Mouse (Mus musculus) gastrocnemius, postnatal 36 days (tissue): ENCODE results near the gene Nt5c2. TPM values are rescaled to one million over a fixed set of nuclear protein-coding genes. Genes with fewer than 3 reads are reported as not detected.

ENCODE experiments used
- DNase-seq, 2 experiments: peaks; one replicate each; pipeline ENCODE4 v3.0.0; 2022
- intact Hi-C: fragments of 180-260 bp; cut with DNase I; formaldehyde crosslinking; loops from one replicate; pipeline ENCODE4 v1.15.1; 2025
- total RNA-seq, 2 experiments: library from RNA; stranded (reverse); gene quantifications; 2 replicates each; pipeline ENCODE4 v1.2.3; 2021

The Nt5c2 gene
- total RNA-seq, 2 experiments from 2014 or later: 6.3 to 10.2 TPM

DNA sequence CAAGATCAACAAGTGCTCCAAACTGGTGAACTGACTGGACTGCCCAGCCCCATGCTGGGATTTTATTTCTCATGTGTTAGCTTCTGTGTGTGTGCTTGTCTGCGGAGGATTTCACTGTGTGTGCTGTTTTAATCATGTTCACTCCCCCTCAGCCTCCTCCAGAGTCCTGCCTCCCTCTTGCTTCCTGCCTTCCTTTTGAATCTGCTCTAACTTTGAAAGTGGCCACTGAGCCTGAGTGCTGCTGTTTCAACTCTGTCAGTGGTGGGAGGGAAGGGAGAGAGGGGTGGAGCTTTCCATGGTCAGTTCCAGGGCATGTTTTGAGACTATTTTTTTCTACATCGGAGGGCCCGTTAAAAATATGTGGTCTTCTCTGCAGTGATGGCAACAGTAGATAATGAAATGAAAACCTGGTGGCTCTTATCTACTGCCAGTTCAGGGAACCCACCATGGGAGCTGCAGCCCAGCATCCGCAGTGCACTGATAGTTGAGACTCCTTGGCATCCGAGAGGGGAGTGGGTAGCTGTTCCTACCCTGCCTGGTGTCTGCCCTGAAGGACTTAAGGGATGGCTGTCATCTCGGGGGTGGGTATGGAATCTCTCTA, 150.1 kb downstream of the Nt5c2 start:
- DNase-seq: no peak
- intact Hi-C loops: loop anchor here (5.0 to 10.0 kb wide), 2 partner anchors 193 to 270 kb away; partner anchors contain the start of genes Cyp17a1 and Wbp1l

DNA sequence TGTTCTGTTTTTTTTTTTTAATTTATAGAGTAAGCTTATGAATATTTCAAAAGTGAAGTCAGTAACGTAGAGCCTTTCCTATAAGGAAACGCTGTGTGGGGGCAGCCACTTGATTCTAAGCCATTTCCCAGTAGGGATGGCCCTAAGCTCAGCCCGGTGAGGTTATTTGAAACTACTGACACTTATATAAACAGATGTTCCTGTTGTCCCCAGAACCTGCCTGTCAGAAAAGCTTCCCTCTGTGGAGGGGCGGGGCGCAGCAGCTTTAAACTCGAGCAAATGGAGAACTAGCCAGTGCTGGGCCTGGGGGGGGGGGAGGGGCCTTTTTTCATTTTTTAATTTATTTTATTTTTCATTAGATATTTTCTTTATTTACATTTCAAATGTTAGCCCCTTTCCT, 150.9 kb downstream of the Nt5c2 start:
- no peak for DNase-seq
- intact Hi-C loops: loop anchor here (10.0 kb wide), 1 partner anchor 269 kb away; the partner anchor contains the start of gene Wbp1l

DNA sequence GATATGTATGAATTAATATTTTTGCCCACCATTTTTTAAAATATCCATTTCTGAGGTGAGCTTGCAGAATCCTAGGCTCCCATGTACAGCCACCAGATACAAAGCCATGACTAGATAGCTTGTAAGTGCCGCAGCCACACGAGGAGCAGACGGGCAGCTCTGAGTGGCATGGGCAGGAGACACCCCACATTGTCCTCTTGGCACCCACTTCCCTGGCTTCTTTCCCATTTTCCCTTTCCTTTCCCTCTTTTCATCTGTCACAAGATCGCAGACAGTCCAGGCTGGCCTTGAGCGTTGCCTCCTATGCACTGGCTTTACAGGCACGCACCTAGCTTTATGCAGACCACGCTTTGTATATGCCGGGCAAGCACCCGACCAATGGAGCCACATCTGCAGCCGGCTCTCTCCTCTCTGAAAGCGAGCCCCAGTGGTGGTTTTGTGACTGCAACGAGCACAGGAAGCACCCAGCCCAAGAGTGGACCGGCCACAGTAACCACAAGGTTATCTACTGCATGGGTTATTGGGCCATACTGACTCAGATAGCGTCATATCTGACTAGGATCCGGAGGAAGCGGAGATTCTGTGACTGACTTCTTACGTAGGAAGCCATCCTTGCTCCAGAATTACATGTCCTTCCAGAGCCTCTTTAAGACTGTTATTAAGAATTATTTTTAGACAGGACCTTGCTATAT, 151.6 kb downstream of the Nt5c2 start:
- intact Hi-C loops: loop anchor here (10.0 kb wide), 1 partner anchor 269 kb away; the partner anchor contains the start of gene Wbp1l
- no peak for DNase-seq

DNA sequence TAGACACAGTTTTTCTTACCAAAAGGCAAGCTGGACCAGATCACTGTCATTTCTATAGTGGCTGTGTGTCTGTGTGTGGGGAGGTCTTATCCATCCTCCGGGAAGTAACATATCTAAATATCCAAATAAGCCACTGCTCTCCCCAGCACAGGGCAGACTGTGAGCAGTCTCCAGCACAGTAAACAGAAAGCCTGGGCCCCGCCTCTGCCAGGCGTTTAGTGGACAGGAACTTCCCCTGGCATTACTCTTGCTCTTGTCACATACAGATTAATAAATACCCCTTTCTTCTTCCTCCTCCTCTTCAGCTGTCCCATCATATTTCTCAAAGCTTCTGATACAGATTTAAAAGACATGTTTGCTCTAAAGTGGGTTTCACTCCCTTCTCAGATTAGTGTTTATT, 152.4 kb downstream of the Nt5c2 start:
- no peak for DNase-seq
- intact Hi-C loops: loop anchor here (10.0 kb wide), 1 partner anchor 268 kb away; the partner anchor contains the start of gene Wbp1l

DNA sequence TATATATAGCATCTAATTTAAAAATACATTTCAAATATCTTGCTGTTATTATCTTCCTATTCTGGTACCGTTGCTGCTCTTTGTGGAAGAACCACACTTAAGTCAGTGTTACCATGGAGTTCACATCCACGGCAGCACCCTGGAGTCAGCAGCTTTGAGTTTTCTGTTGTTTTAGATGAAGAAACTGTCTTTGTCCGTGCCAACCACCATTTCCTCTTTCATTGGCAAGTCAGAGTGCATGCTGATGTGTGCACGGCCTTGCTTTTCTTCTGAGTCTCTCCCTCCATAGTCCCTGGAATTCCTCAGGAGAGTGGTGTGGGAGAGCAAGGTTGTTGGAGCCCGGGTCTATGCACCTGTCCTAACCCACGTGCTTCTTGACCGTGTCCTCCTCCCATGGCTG, 156.8 kb downstream of the Nt5c2 start:
- DNase-seq: no peak
- intact Hi-C loops: no loop called here

DNA sequence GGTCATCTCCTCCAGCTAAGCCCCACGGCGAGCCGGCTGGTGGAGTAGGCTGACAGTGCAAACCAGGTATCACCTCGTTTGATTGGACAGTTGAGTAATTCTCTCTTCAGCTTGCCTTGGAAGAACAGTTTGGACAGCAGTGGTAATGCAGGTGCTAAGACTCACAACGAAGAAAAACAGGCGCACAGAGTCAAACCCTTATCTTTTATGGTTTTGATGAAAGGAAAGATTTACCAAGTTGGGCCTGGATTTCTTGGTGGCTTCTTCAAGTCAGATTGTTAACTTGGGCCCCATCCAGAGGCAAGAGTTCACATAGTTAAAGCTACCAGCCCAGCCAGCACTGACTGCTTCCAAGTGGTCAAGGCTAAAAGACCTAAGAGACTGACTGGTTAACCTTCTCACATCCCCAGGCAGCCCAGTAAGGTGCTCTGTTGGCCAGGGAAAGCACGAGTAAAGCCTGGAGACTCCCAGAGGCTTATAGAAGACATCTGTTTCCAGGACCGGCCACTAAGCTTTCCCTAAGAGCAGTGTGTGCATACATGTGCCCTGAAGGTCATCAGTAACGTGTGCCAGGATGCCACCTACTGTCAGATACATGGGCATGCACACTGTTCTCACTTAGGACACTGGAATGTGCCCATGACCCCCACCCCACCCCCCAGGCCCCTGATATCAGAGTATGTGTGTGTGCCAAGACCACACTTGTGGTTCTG, 157.5 kb downstream of the Nt5c2 start:
- DNase-seq: no peak
- intact Hi-C loops: no loop called here

DNA sequence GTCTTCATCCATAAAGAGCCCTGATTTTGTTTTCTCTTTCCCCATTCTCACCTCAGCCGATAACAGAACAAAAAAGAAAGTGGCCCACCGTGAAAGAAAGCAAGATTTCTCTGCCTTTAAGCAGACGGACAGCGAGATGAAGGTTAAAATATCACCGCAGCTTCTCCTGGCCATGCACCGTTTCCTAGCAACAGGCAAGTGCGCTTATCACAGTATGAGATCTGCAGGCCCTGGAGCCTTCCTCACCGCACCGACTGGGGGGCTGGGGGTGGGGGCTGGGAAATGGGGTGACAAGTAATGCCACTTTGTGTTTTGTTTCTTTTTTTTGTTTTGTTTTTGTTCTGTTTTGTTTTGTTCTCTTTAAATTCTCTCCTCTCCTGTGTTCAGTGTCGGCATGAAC, 158.2 kb downstream of the Nt5c2 start:
- intact Hi-C loops: no loop called here
- no peak for DNase-seq

DNA sequence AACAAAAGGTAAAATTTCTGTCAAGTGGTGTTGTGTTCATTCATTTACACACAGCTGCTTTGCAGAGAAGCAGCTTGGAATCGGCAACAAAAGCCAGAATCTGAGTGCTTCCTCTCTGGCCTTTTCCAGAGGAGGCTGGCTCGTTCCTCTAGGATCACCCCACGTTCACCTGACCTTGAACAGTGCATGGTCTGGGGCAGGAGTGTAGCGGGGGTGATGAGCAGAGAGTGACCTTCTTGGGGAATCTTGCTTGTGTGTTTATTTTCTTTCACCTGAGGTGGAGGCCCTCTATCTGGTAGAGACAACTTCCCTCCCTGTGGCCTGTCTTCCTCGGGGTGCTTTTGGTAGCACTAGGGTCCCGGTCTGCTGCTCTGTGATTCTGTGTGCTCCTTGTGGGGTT, 158.7 kb downstream of the Nt5c2 start:
- intact Hi-C loops: no loop called here
- DNase-seq: no peak

DNA sequence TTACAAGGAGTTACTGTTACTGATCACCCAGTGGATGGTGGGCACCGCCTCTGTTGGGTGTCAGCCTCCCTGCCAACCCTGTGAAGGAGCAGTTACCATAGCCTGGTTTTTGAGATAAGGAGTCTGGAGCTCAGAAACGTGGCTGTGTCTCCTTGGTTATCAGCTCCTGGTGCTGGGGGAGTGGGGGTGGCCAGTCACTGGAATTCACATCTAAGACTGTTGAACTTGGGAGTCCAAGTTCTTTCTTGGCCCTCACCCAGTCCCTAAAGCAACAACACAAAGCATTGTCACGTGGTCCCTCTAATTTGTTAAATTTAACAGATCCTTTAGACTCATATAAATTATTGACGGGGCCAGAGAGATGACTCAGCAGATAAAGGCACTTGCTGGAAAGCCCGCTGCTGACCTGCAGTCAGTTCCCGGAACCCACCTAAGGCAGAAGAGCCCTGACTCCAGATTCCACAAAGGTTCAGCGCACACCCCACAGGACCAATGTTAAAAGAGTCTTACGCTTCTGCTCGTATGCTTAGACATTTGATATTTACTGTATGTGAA, 165.4 kb downstream of the Nt5c2 start:
- DNase-seq: no peak
- intact Hi-C loops: no loop called here

DNA sequence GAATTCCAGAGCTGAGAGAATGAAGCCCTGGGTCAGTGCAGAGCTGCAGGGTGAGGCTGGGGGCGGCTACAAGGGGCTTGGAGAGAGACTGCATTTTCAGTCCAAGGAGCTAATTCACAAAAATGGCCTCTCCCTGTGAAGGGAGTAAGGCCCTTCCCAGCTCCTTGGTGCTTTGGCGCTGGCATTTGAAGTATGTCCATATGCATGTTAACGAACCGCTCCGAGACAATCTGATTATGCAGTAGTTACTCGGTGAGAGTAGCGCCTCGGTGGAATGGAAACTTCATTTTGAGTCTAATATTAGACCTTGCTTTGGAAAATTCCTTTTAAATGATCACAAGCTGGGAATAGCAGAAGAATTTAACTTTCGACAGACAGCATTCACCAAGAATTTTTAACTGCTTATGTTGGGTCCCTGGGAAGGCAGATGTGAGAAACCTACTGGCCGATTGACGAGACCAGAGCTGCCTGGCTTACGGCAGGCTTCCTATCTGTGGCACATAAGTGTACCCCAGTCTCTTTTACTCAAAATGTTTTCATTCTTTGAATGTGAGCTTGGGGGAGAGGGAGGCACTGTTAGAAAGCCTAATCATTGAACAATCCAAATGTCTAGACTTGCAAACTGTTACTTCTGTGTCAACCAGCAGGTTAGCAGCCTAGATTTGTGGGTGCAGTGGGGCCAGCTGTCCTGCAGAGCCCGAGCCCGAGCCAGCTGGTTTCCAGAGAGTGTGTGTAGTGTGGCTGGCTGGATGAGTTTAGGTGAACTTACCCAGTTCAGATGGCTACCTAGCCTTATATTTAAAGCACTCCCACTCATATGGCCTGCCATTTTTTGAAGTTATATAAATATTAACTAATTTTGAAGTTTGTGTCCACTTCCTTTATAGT, 166.3 kb downstream of the Nt5c2 start:
- intact Hi-C loops: no loop called here
- no peak for DNase-seq

DNA sequence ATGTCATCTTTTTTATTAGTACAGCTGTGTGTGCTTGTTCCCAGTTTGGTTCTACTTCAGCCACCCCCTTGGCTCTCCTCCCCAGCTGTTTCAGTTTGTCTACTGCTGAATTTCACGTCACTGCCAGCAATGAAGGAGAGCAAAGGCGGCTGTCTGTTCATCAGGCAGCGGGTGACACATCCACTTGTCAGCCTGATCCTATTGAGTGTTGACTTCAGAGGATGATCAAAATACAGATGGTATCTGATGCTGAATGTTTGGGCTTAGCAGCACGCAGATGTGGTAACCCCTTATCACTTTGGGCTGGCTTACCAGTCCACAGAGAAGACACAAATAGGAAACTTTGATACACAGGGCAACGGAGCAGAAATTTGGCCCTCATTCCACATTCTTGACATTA, 168.5 kb downstream of the Nt5c2 start:
- DNase-seq: no peak
- intact Hi-C loops: no loop called here

DNA sequence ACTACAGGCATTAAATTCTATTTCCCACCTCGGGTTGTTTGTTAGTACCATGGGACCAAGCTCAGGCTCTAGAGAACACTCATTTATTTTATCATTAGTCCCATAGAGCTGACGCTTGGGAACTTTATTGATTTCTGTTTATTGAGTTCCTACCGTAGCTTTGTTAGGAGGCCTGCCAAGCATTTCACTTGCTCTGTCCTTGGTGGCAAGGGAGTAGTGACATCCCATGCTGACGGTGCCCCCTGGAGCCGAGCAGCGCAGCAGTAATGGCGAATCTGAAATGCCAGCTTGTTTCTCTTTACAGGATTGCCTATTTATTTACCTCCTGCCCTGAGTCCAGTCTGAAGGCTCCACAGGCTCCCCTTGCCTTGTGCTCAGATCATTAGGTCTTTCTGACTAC, 168.9 kb downstream of the Nt5c2 start:
- DNase-seq: no peak
- intact Hi-C loops: no loop called here

DNA sequence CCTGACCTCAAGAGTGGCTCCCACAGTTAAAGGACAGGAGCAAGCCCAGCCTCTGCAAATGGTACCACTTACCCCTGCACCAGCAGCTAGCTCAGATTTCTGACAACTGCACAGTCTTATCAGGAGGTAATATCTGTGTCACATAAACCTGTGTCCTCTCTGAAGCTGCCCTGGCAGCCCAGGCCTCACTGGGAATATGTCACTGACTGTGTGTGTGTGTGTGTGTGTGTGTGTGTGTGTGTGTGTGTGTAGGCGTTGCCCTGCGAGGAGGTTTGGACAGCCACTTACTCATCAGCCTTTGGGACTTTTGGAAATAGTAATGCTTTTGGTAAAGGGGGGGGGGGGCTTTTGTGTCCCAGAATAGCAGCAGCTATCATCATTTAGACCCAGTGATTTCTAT, 171.9 kb downstream of the Nt5c2 start:
- intact Hi-C loops: no loop called here
- DNase-seq: no peak

DNA sequence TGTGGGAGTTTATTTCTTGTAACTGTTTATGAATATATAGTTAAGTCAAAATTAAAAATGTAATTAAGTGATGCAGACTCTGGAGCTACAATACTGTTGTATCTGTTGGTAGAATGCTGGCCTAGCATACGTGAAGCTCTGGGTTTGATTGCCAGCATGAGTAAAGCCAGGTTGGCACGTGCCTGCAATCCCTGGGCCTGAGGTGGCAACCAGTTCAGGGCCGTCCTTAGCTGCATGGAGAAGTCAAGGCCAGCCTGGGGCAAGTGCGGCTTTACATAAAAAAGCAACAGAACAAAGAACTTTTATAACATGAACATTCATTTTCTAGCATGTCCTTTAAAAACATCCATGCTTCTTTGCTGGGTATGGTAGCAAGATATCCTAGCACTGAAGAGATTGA, 173.9 kb downstream of the Nt5c2 start:
- no peak for DNase-seq
- intact Hi-C loops: no loop called here

DNA sequence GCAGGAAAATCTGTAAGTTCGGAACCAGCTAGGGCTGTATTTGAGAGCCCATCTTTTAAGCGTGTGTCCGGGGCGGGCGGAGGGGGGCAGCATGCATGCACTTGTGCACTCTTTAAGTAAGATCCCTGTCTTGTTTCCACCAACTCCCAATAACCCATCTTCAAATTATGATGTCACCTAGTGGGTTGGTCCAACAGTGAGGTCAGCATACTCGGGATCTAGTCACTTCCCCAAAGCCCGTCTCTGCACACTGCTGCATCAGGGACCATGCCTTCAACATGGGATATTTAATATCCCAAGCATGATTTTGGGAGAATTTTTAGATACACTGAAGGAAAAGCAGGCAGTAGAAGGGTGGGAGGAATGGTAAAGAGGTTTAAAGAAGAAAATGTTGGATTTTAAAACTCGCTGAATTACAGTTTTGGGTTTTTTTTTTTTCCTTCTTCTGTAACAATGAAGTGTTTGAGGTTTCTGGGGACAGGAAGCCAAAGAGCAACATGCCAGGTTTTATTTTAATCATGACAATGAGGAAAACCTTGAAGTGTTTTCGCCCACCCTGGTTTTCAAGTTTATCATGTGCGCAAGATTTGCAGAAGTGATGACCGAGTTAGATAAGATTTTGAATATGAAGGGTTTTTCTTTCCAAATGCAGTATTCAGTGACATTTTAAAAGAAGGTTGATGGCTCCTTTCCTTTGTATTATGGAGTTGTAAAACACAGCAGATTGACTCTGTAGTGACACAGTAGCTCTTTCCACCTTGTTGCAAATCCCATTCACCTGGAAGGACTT, 177.5 kb downstream of the Nt5c2 start:
- intact Hi-C loops: no loop called here
- no peak for DNase-seq

DNA sequence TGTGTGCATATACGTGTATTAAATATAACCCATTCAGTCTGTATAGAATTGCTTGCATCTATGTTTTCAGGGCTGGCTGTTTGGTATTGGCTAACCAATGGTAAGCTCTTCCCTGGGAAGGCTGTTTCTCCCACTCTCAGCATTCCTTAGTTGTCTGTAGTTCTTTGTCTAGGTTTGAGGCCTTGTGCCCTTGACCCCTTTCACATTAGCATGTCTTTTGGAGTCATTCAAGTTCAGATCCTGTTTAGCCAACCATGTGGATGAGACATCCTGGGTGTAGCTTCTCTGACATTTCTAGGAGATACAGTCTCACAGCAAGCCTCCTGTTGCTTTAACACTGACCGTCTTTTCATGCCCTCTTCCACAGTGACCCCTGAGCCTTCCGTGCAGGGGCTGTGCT, 178.9 kb downstream of the Nt5c2 start:
- no peak for DNase-seq
- intact Hi-C loops: no loop called here

DNA sequence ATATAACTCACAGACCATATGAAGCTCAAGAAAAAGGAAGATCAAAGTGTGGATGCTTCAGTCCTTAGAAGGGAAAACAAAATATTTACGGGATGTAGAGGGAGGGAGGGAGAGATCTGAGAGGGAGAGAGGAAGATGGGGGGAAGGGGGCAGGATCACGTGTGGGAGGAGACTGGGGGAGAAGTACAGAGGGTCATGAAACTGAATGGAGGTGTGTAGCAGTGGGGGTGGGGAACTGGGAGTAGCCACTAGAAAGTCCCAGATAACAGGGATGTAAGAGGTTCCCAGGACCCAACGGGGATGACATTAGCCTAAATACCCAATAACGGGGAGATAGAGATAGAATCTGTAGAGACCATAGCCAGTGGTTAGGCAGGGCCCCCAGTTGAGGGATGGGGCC, 179.6 kb downstream of the Nt5c2 start:
- intact Hi-C loops: no loop called here
- no peak for DNase-seq

DNA sequence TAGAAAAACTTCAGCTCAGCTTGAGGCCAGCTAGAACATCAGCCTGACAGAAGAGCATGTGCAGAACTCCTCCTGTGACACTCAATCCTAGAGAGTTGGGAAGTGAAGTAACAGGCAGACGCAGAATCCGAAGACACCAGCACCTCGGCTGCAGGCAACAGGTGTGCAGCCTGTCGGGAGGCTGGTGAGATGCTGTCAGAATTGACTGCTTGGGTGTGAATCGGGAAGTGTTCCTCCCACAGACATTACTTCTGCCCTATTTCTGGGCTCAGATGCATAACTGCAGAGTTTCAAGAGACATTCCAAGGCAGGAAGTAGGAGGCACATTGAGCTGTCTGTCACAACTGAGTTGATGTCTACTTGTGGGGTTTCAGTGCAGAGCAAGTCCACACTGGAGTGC, 180.7 kb downstream of the Nt5c2 start:
- intact Hi-C loops: no loop called here

More for the DNA sequence above, 180.7 kb downstream of the Nt5c2 start:
- no peak for DNase-seq
